Mouse (Mus musculus): Measurements from ENCODE around the gene Frat1. TPM values are rescaled to one million over a fixed set of nuclear protein-coding genes. Genes with fewer than 3 reads are reported as not detected.

The Frat1 gene
- polyA plus RNA-seq, 1 experiment from 2014 or later, result 18.1 TPM

DNA sequence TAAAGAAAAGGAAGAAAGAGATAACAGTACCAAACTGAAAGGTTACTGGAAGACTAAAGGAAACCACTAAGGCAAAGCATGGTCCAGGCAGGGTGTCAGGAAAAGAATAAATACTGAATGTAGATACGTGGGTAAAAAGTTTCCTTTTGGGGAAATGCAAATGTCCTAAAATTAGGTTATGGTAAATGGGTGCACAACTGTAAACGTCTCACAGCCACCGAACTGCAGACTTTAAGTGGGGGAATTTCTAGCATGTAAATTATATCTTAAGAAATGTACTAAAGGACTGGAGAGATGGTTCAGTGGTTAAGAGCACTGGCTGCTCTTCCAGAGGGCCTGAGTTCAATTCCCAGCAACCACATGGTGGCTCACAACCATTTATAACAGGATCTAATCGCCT is 11.0 kb upstream of the Frat1 start:
- no peak overlapping the region for H3K4me3 ChIP-seq (replicated peaks)
- H3K4me2 ChIP-seq, result no peak overlapping the region
- no peak overlapping the region for H3K27ac ChIP-seq
- H3K9me3 ChIP-seq, result no peaks in the 10 kb centered on the region
- H3K4me1 ChIP-seq, result no peaks in the 10 kb centered on the region
- no peak for ATAC-seq (ENCODE audit: low FRiP score)
- WGBS, result 86% methylated on average over 4 of the region's 4 CpGs
- H3K27me3 ChIP-seq, result no peaks in the 10 kb centered on the region
- no peak overlapping the region for H3K9ac ChIP-seq
- no peaks in the 10 kb centered on the region for H3K36me3 ChIP-seq (replicated peaks)

DNA sequence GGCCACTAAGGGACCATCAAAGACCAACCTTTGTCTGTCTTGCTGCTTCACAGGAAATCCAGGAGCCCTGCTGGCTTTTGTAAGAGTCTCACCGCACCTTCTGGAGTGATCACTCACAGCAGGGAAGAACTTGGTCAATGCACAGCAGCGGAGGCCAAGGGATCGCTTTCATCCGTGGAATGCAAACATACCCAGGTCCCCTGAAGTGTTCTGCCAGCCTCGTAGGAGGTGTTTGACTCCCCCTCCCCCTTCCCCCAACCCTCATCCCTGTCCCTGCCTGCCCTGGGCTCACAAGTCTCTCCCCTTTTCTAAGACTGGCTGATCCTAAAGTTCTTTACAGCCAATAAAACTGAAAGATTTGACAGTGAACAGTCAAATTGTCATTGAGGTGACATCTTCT is 8.3 kb upstream of the Frat1 start:
- Histone ChIP-seq H3K4me3 (replicated peaks) (no peak overlapping the region), H3K9me3 (no peaks in the 10 kb centered on the region), H3K27ac (no peak overlapping the region), H3K4me1 (no peaks in the 10 kb centered on the region), H3K27me3 (no peaks in the 10 kb centered on the region), H3K4me2 (no peak overlapping the region), H3K36me3 (replicated peaks) (no peaks in the 10 kb centered on the region), H3K9ac (no peak overlapping the region)
- 10% methylated on average over 5 of the region's 5 CpGs for WGBS
- ATAC-seq (ENCODE audit: low FRiP score), result no peak

DNA sequence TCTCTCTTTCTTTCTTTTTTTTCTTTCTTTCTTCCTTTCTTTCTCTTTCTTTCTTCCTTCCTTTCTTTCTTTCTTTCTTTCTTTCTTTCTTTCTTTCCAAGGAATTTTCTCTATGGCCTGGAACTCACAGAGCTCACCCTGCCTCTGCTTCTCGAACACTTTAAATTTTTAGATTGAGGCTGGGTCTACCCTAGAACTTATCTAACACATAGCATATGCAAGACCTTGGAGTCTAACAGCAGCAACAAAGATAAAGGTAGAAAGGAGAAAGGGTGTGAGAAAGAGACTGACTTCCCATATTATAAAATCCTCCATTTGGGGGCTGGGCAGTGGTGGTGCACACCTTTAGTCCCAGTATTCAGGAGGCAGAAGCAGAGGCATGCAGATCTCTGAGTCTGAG is 7.2 kb upstream of the Frat1 start:
- H3K4me3 ChIP-seq (replicated peaks), result no peak overlapping the region
- no peak overlapping the region for H3K4me2 ChIP-seq
- 89% methylated on average over 1 of the region's 1 CpGs for WGBS
- H3K27me3 ChIP-seq, result no peaks in the 10 kb centered on the region
- ATAC-seq (ENCODE audit: low FRiP score), result no peak
- H3K4me1 ChIP-seq, result no peaks in the 10 kb centered on the region
- no peak overlapping the region for H3K27ac ChIP-seq
- H3K9me3 ChIP-seq, result no peaks in the 10 kb centered on the region
- H3K36me3 ChIP-seq (replicated peaks), result no peaks in the 10 kb centered on the region
- H3K9ac ChIP-seq, result no peak overlapping the region

DNA sequence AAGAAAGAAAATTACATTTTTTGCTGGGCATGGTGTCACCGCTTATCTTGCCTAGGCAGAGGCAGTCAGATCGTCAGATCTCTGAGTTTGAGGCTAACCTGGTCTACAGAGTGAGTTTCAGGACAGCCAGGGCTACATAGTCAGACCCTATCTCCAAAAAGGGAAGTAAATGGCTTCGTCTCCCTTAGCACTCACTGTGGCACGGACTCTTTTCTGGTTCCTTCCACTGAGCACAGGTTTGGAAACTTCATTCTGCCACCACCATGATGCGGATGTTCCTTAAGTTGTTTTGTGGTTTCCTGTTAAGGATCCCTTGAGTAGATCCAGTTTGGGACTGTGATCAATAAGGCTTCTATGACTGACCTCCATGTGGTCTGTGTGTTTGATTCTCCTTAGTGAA is 4.8 kb upstream of the Frat1 start:
- Histone ChIP-seq H3K4me3 (replicated peaks) (no peak overlapping the region), H3K36me3 (replicated peaks) (no peaks in the 10 kb centered on the region), H3K4me2 (no peak overlapping the region), H3K9ac (no peak overlapping the region), H3K27ac (no peak overlapping the region), H3K4me1 (peaks cover 3% of the 10 kb centered on the region; the same call in 1 of the 2 replicates), H3K27me3 (no peaks in the 10 kb centered on the region), H3K9me3 (no peaks in the 10 kb centered on the region)
- 88% methylated on average over 5 of the region's 5 CpGs for WGBS
- ATAC-seq (ENCODE audit: low FRiP score), result no peak

DNA sequence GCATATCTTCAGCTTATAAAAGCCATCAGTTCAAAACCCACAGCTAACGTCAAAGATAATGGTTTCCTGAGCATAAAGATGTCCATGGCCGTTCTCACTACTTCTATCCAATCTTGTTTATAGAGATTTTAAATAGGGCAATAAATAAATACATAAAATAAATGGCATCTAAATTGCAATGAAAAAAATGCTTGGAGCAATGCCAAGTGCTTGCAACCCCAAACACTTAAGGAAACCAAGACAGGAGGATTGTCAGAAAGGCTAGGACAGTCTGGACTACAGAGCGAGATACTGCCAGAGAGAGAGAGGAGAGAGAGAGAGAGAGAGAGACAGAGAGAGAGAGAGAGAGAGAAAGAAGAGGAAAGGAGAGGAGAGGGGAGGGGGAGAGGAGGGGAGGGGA is 3.2 kb upstream of the Frat1 start:
- no peak for ATAC-seq (ENCODE audit: low FRiP score)
- Histone ChIP-seq H3K27ac (no peak overlapping the region), H3K36me3 (replicated peaks) (no peaks in the 10 kb centered on the region), H3K4me2 (no peak overlapping the region), H3K9ac (no peak overlapping the region), H3K9me3 (no peaks in the 10 kb centered on the region), H3K27me3 (peaks cover 3% of the 10 kb centered on the region; the same call in 1 of the 2 replicates), H3K4me3 (replicated peaks) (no peak overlapping the region), H3K4me1 (peaks cover 14% of the 10 kb centered on the region)
- WGBS, result 76% methylated on average over 3 of the region's 3 CpGs

DNA sequence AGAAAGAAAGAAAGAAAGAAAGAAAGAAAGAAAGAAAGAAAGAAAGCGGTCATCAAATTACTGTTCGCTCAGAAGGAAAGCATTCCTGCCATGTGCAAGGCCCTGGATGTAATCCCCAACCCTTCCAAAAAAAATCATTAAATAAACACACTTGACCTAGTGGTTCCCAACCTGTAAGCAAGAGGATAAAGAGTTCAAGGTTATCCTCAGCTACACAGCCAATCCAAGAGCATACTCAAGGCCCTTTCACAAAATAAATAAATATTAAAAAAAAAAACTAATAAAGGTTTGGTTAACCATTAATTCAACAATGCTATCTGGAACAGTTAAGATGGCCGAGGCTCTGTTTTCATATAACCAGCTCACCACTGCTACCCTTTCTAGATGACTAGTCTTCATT is 829 bp upstream of the Frat1 start:
- Histone ChIP-seq H3K4me1 (peaks cover 36% of the 10 kb centered on the region), H3K36me3 (replicated peaks) (no peaks in the 10 kb centered on the region), H3K27ac (peak overlapping the region; percentile 82), H3K4me3 (replicated peaks) (peak overlapping the region; percentile 86), H3K9ac (no peak overlapping the region), H3K9me3 (no peaks in the 10 kb centered on the region), H3K4me2 (peak overlapping the region; percentile 99), H3K27me3 (peaks cover 18% of the 10 kb centered on the region; the same call in 1 of the 2 replicates)
- no peak for ATAC-seq (ENCODE audit: low FRiP score)
- WGBS, result 65% methylated on average over 3 of the region's 3 CpGs

DNA sequence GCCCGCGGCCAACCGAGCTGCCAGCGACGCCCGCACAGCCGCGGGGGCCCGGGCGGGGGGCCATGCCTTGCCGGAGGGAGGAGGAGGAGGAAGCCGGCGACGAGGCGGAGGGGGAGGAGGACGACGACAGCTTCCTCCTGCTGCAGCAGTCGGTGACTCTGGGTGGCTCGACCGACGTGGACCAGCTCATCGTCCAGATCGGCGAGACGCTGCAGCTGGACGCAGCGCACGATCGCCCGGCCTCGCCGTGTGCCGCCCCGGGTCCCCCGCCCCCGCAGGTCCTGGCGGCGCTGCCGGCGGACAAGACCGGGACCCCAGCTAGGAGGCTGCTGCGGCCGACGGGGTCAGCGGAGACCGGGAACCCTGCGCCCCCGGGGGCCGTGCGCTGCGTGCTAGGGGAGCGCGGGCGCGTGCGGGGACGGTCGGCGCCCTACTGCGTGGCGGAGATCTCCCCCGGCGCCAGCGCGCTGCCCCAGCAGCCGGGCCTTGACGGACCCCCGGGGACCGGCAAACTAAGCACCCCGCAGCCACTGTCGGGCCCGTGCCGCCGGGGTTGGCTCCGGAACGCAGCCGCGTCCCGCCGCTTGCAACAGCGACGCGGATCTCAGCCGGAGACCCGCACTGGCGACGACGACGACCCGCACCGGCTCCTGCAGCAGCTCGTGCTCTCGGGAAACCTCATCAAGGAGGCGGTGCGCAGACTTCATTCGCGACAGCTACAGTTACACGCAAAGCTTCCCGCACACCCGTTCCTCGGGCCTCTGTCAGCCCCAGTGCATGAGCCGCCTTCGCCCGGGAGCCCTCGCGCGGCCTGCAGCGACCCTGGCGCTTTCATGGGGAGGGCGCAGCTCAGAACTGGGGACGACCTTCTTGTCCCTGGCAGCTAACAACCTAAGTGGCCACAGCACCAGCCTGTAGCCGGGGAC is 599 bp downstream of the Frat1 start:
- H3K4me1 ChIP-seq, result peaks cover 41% of the 10 kb centered on the region
- no peaks in the 10 kb centered on the region for H3K36me3 ChIP-seq (replicated peaks)
- peak overlapping the region; percentile 99 for H3K4me2 ChIP-seq
- peak overlapping the region; percentile 92 for H3K27ac ChIP-seq
- peaks cover 18% of the 10 kb centered on the region; the same call in 1 of the 2 replicates for H3K27me3 ChIP-seq
- peak overlapping the region; percentile 86 for H3K4me3 ChIP-seq (replicated peaks)
- H3K9me3 ChIP-seq, result no peaks in the 10 kb centered on the region
- H3K9ac ChIP-seq, result peak overlapping the region; percentile 80
- ATAC-seq (ENCODE audit: low FRiP score), result peak; percentile 53
- WGBS, result under 1% methylated on average over 107 of the region's 112 CpGs

DNA sequence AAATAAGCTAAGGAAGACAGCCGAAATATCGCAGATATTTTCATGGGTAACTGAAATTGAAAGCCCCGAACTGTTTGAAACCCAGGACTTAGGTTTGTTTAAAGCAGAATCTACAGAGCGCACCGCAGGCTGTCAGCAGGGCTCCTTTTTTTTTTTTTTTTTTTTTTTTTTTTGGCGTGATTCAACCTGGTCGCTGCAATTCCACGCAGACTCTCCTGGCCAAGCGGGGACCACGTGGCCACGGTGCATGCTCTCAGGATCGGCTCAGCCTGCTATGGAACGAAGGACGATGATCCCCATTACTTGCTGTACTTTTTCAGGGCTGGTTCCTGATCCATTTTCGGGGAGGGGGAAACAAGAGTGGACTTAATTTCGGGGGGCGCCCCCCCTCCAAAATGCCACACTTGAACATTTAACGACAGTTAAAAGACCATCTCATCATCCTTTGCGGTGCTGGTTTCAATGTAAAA is 1.4 kb downstream of the Frat1 start:
- Histone ChIP-seq H3K4me2 (peak overlapping the region; percentile 99), H3K27ac (peak overlapping the region; percentile 92), H3K36me3 (replicated peaks) (no peaks in the 10 kb centered on the region), H3K27me3 (peaks cover 18% of the 10 kb centered on the region; the same call in 1 of the 2 replicates), H3K4me3 (replicated peaks) (peak overlapping the region; percentile 86), H3K9ac (peak overlapping the region; percentile 80), H3K4me1 (peaks cover 48% of the 10 kb centered on the region), H3K9me3 (no peaks in the 10 kb centered on the region)
- 1% methylated on average over 19 of the region's 19 CpGs for WGBS
- ATAC-seq (ENCODE audit: low FRiP score), result no peak

DNA sequence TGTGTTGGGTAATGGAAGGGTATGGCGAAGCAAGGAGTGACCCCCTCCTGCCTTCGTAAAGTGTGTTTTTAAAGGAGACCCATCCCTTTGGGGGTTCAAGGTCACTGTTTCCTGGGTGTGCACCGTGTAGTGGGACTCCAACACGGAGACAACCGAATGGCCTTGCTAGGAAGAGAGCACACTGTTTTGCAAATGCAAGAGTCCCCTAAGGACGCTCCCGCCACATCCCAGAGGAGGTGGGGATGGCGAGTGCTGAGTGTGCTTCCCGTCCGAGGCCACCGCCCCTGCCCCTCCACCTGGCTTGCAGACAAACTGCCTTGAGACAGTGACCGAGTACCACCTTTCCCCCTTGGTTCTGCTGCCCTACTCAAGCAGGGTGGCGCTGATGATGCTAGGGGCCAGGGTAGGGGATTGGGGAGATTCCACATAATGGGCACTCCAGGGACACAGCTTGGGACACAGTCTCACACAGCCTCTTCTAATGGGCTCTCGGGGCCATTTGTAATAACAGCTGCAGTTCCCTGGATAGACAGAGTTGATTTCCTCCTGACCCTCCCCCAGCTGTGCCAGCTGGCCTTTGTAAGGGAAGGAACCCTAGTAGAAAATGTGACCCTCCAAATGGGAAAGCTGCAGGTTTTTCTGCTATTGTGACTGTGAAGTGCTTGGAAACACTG is 2.1 kb downstream of the Frat1 start:
- Histone ChIP-seq H3K27me3 (peaks cover 18% of the 10 kb centered on the region; the same call in 1 of the 2 replicates), H3K4me1 (peaks cover 52% of the 10 kb centered on the region), H3K9ac (peak overlapping the region; percentile 80), H3K4me3 (replicated peaks) (peak overlapping the region; percentile 86), H3K9me3 (no peaks in the 10 kb centered on the region), H3K4me2 (peak overlapping the region; percentile 99), H3K27ac (peak overlapping the region; percentile 80), H3K36me3 (replicated peaks) (no peaks in the 10 kb centered on the region)
- no peak for ATAC-seq (ENCODE audit: low FRiP score)
- 7% methylated on average over 14 of the region's 14 CpGs for WGBS

DNA sequence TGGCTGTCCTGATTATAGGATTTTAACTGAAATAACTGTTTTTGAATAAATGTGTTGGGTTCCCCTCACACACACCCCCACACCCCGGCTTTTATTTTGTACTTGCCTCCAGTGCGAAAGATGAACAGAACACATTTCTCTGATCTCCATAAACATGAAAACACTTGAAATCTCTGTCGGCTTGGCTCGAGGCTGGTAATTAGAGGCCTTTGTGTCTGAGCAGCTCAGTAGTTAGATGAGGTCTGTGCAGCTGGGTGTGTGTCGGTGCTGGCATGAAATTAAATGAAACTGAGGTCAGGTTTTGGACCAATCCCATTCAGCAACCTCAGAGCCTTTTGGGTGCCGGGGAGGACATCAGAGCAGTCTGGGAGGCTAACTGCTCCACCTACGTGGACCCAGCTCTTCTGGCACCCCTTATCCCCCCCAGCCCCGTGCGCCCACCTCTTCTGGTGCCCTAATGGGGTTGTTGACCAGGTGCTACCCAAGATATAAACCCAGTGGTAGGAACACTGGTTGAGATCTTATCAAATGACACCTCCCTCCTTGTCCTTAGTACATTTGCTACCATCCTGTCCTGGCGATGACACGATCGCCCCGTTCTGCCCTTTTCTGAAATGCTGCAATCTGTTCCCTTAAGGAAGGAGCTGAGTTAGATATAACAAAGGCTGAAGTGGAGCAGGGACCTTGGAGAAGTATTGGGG is 2.9 kb downstream of the Frat1 start:
- no peaks in the 10 kb centered on the region for H3K9me3 ChIP-seq
- peaks cover 52% of the 10 kb centered on the region for H3K4me1 ChIP-seq
- peaks cover 18% of the 10 kb centered on the region; the same call in 1 of the 2 replicates for H3K27me3 ChIP-seq
- peak overlapping the region; percentile 80; the same call in 1 of the 2 replicates for H3K9ac ChIP-seq
- peak overlapping the region; percentile 86 for H3K4me3 ChIP-seq (replicated peaks)
- H3K4me2 ChIP-seq, result peak overlapping the region; percentile 99
- WGBS, result 55% methylated on average over 13 of the region's 13 CpGs
- no peak for ATAC-seq (ENCODE audit: low FRiP score)
- H3K36me3 ChIP-seq (replicated peaks), result no peaks in the 10 kb centered on the region
- H3K27ac ChIP-seq, result peak overlapping the region; percentile 80

DNA sequence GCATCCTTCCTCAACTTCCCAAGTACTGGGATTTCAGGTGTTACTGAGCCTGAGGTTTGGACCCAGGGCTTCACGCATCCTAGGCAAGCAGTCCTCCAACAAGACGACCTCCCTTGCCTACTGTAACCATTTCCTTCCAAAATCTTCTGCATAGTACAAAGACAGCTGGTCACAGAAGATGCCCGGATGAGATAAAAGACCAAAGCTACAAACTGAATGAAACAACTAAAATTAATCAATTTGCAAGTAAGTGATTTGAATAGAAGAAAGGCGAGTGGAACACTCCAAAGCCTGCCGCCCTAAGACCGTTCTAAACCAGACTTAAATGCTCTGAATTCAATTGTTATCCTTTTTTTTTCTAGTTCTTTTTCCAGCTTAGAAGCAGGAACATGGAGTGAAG is 5.6 kb downstream of the Frat1 start:
- Histone ChIP-seq H3K27me3 (peaks cover 18% of the 10 kb centered on the region; the same call in 1 of the 2 replicates), H3K4me3 (replicated peaks) (no peak overlapping the region), H3K9me3 (no peaks in the 10 kb centered on the region), H3K9ac (no peak overlapping the region), H3K4me2 (peak overlapping the region; percentile 47), H3K4me1 (peaks cover 49% of the 10 kb centered on the region), H3K36me3 (replicated peaks) (no peaks in the 10 kb centered on the region), H3K27ac (peak overlapping the region; percentile 84)
- 41% methylated on average over 6 of the region's 6 CpGs for WGBS
- no peak for ATAC-seq (ENCODE audit: low FRiP score)

DNA sequence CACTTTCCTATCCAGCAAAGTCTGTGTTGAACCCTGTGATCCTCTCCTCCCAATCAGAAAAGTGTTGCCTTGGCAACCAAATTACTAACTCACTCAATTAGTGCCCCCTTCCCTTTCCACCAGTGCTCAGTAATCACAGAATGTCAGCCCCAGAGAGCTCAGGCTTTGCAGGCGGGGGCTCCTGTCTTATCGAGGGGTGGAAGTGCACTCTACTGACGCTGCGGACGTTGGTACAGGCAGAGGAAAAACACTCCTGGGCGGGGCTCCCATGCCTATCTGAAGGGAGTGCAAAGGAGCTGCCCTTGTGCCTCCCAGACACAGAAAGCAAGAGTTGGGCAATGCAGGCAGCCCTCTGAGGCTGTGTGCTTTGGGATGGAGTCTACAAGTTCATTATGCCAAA is 6.0 kb downstream of the Frat1 start:
- WGBS, result 3% methylated on average over 6 of the region's 6 CpGs
- Histone ChIP-seq H3K4me2 (peak overlapping the region; percentile 47), H3K27ac (peak overlapping the region; percentile 84), H3K9me3 (no peaks in the 10 kb centered on the region), H3K27me3 (peaks cover 18% of the 10 kb centered on the region; the same call in 1 of the 2 replicates), H3K4me1 (peaks cover 45% of the 10 kb centered on the region), H3K9ac (no peak overlapping the region), H3K4me3 (replicated peaks) (peak overlapping the region; percentile 9; the same call in 1 of the 2 replicates), H3K36me3 (replicated peaks) (no peaks in the 10 kb centered on the region)
- ATAC-seq (ENCODE audit: low FRiP score), result peak; percentile 85

Measured in forebrain, embryonic 12.5 days (tissue).